Mouse (Mus musculus): ENCODE measurements around the gene Gm6164. TPM values are rescaled to one million over a fixed set of nuclear protein-coding genes. Genes with fewer than 3 reads are reported as not detected.
"Not testable (repeated sequence)": the region's sequence is repeated elsewhere in the genome, so short reads cannot be mapped to it uniquely, and the experiment has no call there.

Gm6164 gene
- not detected for total RNA-seq (2018; cell fraction: chromatin; rRNA removed)
- not detected for total RNA-seq (2018; cell fraction: cytosol; rRNA removed)
- not detected for total RNA-seq (2018; cell fraction: nucleus; rRNA removed)
- polyA plus RNA-seq (2018) = not detected in 3 replicates

- not testable (repeated sequence) for H3K4me3 ChIP-seq (ENCODE audit: inconsistent target); H3K27ac ChIP-seq; H3K36me3 ChIP-seq (ENCODE audit: inconsistent target); H3K79me2 ChIP-seq (ENCODE audit: inconsistent target)
- no CpG with 5 or more reads among the region's 2 CpGs for WGBS (ENCODE audit: missing documents)
Observed at GRCm38 (mm10) chr7:20205507-20205906, at the start of gene Gm6164. Gene Gm6164 (minus strand): TSS chr7:20205607.

DNA sequence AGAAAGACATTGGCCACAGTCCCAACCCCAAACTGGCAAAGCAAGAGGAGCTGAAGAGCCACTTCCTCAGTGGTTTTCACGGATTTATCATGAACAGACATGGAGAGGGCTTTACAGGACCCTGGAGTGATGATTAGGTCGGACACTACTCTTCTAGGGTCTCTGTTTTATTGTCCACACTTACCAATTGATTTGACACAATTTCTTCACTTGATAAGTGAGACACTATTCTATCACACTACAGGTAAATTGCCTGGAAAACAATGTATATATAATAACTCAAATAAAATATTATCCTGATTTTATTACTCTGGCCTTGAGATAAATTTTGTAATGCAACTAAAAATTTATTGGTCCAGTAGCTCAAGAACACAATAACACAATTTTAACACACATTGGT lies 28.3 kb upstream of the Gm6164 start, which contains the start of gene Gm4498:
TSS of gene Gm4498 (minus strand) at position 101 of the 400 bp plus-strand sequence.
- H3K4me3 ChIP-seq (ENCODE audit: inconsistent target); H3K27ac ChIP-seq; H3K79me2 ChIP-seq (ENCODE audit: inconsistent target); H3K36me3 ChIP-seq (ENCODE audit: inconsistent target): not testable (repeated sequence)
- WGBS (ENCODE audit: missing documents) = no CpG with 5 or more reads among the region's 2 CpGs

- not testable (repeated sequence) for H3K27ac ChIP-seq; H3K4me3 ChIP-seq (ENCODE audit: inconsistent target); H3K79me2 ChIP-seq (ENCODE audit: inconsistent target); H3K36me3 ChIP-seq (ENCODE audit: inconsistent target)
- WGBS (ENCODE audit: missing documents) = no CpG with 5 or more reads among the region's 3 CpGs
Observed at GRCm38 (mm10) chr7:20193410-20193809, 12.0 kb downstream of the Gm6164 start, which contains the start of gene Vmn1r95. Gene Vmn1r95 (plus strand): TSS chr7:20193710.

- H3K36me3 ChIP-seq (ENCODE audit: inconsistent target); H3K4me3 ChIP-seq (ENCODE audit: inconsistent target); H3K79me2 ChIP-seq (ENCODE audit: inconsistent target); H3K27ac ChIP-seq: not testable (repeated sequence)
- WGBS (ENCODE audit: missing documents) = no CpG with 5 or more reads among the region's 3 CpGs
Observed at GRCm38 (mm10) chr7:20168277-20168676, 37.1 kb downstream of the Gm6164 start, which contains the start of gene Vmn1r94. Gene Vmn1r94 (minus strand): TSS chr7:20168377.

Other genes starting within 250 kb of the Gm6164 start
- not detected in 3 replicates for gene Ceacam20, start 240.2 kb downstream of the Gm6164 start, polyA plus RNA-seq (2018)
- gene Nlrp9b, start 214.1 kb downstream of the Gm6164 start, polyA plus RNA-seq (2018) = not detected in 3 replicates
- not detected in 3 replicates for gene Vmn1r91, start 105.9 kb downstream of the Gm6164 start, polyA plus RNA-seq (2018)
- not detected in 3 replicates for gene Gm16442, start 83.0 kb downstream of the Gm6164 start, polyA plus RNA-seq (2018)
- gene Vmn1r93, start 66.5 kb downstream of the Gm6164 start, polyA plus RNA-seq (2018) = not detected in 3 replicates
- gene Vmn1r94, start 37.2 kb downstream of the Gm6164 start, polyA plus RNA-seq (2018) = not detected in 3 replicates
- not detected in 3 replicates for gene Vmn1r95, start 11.9 kb downstream of the Gm6164 start, polyA plus RNA-seq (2018)
- not detected in 3 replicates for gene Gm4498, start 28.2 kb upstream of the Gm6164 start, polyA plus RNA-seq (2018)
- not detected in 3 replicates for gene Gm5890, start 57.2 kb upstream of the Gm6164 start, polyA plus RNA-seq (2018)
- not detected in 3 replicates for gene Gm4133, start 128.5 kb upstream of the Gm6164 start, polyA plus RNA-seq (2018)
- gene Gm5728, start 169.8 kb upstream of the Gm6164 start, polyA plus RNA-seq (2018) = not detected in 3 replicates
- gene Vmn1r100, start 212.3 kb upstream of the Gm6164 start, polyA plus RNA-seq (2018) = not detected in 3 replicates
- gene Vmn1r101, start 237.0 kb upstream of the Gm6164 start, polyA plus RNA-seq (2018) = not detected in 3 replicates